Comparison of ENCODE assay signal across 9 mouse cellular contexts in the genomic region with DNA sequence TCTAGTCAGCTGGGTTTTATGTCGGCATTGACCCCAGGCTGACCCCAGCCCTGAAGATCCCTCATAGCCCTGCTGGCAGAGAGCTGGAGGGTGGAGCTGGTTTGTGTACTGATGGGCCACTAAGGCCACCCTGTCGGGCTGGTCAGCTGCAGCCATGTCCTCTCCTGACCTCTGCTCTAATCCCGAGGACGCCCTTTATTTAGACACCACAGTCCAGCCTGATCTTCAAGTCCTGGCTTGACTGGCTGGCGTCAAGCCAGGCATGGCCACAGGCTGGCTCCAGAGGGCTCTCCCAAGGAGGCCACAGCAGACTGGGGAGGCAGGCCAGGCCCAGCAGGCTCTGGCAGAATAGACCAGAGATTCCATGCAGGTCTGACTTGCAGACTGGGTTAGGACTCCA.
A peak's percentile ranks its signal among the peaks of the same experiment; 100 is the strongest.
DNase-seq lines count a peak whose midpoint lies in the region; ATAC-seq lines count a peak whose summit lies in the region.
"Had no signal": no experiment of that assay in that cellular context is flagged by ENCODE, and none has a peak within 500 bp of the region (broad histone marks: within the 10 kb centered on the region; RNA-seq: fewer than 3 reads in every experiment).

No protein-coding gene starts in this region.

- H3K36me3 ChIP-seq in hindbrain, embryonic 10.5 days = no peaks in the 10 kb centered on the region
- no peaks in the 10 kb centered on the region for H3K36me3 ChIP-seq in hindbrain, embryonic 11.5 days (ENCODE audit: control insufficient read depth, insufficient read depth, low read length)
- H3K36me3 ChIP-seq in forebrain, embryonic 11.5 days (ENCODE audit: control insufficient read depth, insufficient read depth, low read length) = no peaks in the 10 kb centered on the region
- H3K36me3 ChIP-seq: midbrain, embryonic 13.5 days had no signal

- peak; percentile 18 for DNase-seq in hindbrain, embryonic 10.5 days (ENCODE audit: low spot score)
- DNase-seq in hindbrain, embryonic 11.5 days (ENCODE audit: low spot score) = no peak
- peak; percentile 63 for DNase-seq in MN1 (ENCODE audit: low spot score)
- peak; percentile 60 for DNase-seq in gastrocnemius, adult 18-20 months (ENCODE audit: low spot score)
- DNase-seq in kidney, postnatal 14 days = peak; percentile 50
- no peak for DNase-seq in forebrain, embryonic 11.5 days (ENCODE audit: low spot score)
- no peak for DNase-seq in layer of hippocampus, postnatal 10 days (ENCODE audit: low spot score in 2 of 2)

- H3K9ac ChIP-seq in hindbrain, embryonic 11.5 days (ENCODE audit: low read depth, low read length) = no peak overlapping the region
- no peak overlapping the region for H3K9ac ChIP-seq in forebrain, embryonic 11.5 days (ENCODE audit: low read length)
- H3K9ac ChIP-seq: midbrain, embryonic 13.5 days had no signal

- H3K9me3 ChIP-seq in hindbrain, embryonic 10.5 days = no peaks in the 10 kb centered on the region
- H3K9me3 ChIP-seq in hindbrain, embryonic 11.5 days (ENCODE audit: control insufficient read depth, low read length) = no peaks in the 10 kb centered on the region
- H3K9me3 ChIP-seq in forebrain, embryonic 11.5 days (ENCODE audit: control insufficient read depth, low read length) = no peaks in the 10 kb centered on the region
- H3K9me3 ChIP-seq: midbrain, embryonic 13.5 days had no signal

- WGBS in hindbrain, embryonic 10.5 days = 34% methylated on average over 5 of the region's 5 CpGs
- 21% methylated on average over 5 of the region's 5 CpGs for WGBS in hindbrain, embryonic 11.5 days
- 47% methylated on average over 5 of the region's 5 CpGs for WGBS in forebrain, embryonic 11.5 days

- peaks cover 96% of the 10 kb centered on the region for H3K27me3 ChIP-seq in hindbrain, embryonic 10.5 days (ENCODE audit: insufficient read depth, poor library complexity, severe bottlenecking)
- peaks cover 2% of the 10 kb centered on the region; the same call in 1 of the 2 replicates for H3K27me3 ChIP-seq in hindbrain, embryonic 11.5 days (ENCODE audit: control insufficient read depth, insufficient read depth, low read length)
- peaks cover 5% of the 10 kb centered on the region; the same call in 1 of the 2 replicates for H3K27me3 ChIP-seq in forebrain, embryonic 11.5 days (ENCODE audit: control insufficient read depth, insufficient read depth, low read length)

- H3K27ac ChIP-seq in hindbrain, embryonic 10.5 days = no peak overlapping the region
- H3K27ac ChIP-seq in hindbrain, embryonic 11.5 days (ENCODE audit: low read depth, low read length) = no peak overlapping the region
- H3K27ac ChIP-seq in forebrain, embryonic 11.5 days (ENCODE audit: low read depth, low read length) = no peak overlapping the region

- peaks cover 14% of the 10 kb centered on the region for H3K4me1 ChIP-seq in hindbrain, embryonic 10.5 days (replicated peaks)
- no peaks in the 10 kb centered on the region for H3K4me1 ChIP-seq in hindbrain, embryonic 11.5 days (replicated peaks; ENCODE audit: control insufficient read depth, insufficient read depth, low read length)
- H3K4me1 ChIP-seq in forebrain, embryonic 11.5 days (replicated peaks; ENCODE audit: control insufficient read depth, insufficient read depth, low read length) = no peaks in the 10 kb centered on the region

- H3K4me2 ChIP-seq in hindbrain, embryonic 11.5 days (replicated peaks; ENCODE audit: low read depth, low read length) = no peak overlapping the region
- no peak overlapping the region for H3K4me2 ChIP-seq in forebrain, embryonic 11.5 days (ENCODE audit: low read depth, low read length, severe bottlenecking)
- H3K4me2 ChIP-seq: midbrain, embryonic 13.5 days had no signal

- H3K4me3 ChIP-seq in hindbrain, embryonic 10.5 days = no peak overlapping the region
- no peak overlapping the region for H3K4me3 ChIP-seq in hindbrain, embryonic 11.5 days (ENCODE audit: low read depth, low read length)
- no peak overlapping the region for H3K4me3 ChIP-seq in forebrain, embryonic 11.5 days (ENCODE audit: low read depth, low read length)
- H3K4me3 ChIP-seq: midbrain, embryonic 13.5 days had no signal

- ATAC-seq in hindbrain, embryonic 11.5 days (ENCODE audit: low FRiP score) = no peak
- ATAC-seq in forebrain, embryonic 11.5 days (replicated peaks; ENCODE audit: low FRiP score) = no peak
- no peak for ATAC-seq in megakaryocyte, adult 5-6 weeks (ENCODE audit: poor library complexity, severe bottlenecking)
- ATAC-seq: midbrain, embryonic 13.5 days had no signal

Comparison
In these comparisons a context has a peak if more than half of its experiments do, and no peak if none do; other contexts are left out.
1. DNase-seq: peak in hindbrain, embryonic 10.5 days (single experiment), MN1 (single experiment), gastrocnemius, adult 18-20 months (single experiment) and kidney, postnatal 14 days (single experiment); none in hindbrain, embryonic 11.5 days (single experiment), forebrain, embryonic 11.5 days (single experiment) and layer of hippocampus, postnatal 10 days (0 of 2).